Mouse (Mus musculus) stomach, embryonic 16.5 days (tissue): ENCODE data around the gene Tab2. TPM values are rescaled to one million over a fixed set of nuclear protein-coding genes. Genes with fewer than 3 reads are reported as not detected.
A peak's percentile ranks its signal among the peaks of the same experiment; 100 is the strongest.

Experiments used
- ATAC-seq: fragments of 200-750 bp; cut with Nextera tagmentation; 2 replicates; pipeline ENCODE4 v1.8.0; 2017; ENCODE audit warnings: moderate number of reproducible peaks, moderate TSS enrichment; ENCODE audit not compliant: insufficient read depth, low FRiP score
- H3K27ac ChIP-seq: fragments of 300-500 bp; sonication (generic); 2 replicates; pipeline ENCODE4 v1.5.1; 2014; ENCODE audit warnings: low read length
- H3K27me3 ChIP-seq: fragments of 300-500 bp; sonication (generic); 2 replicates; pipeline ENCODE4 v1.6.1; 2014; ENCODE audit warnings: low read length, control low read depth, mixed read lengths; ENCODE audit not compliant: control insufficient read depth, insufficient read depth
- H3K36me3 ChIP-seq: fragments of 300-500 bp; sonication (generic); 2 replicates; pipeline ENCODE4 v1.6.1; 2014; ENCODE audit warnings: low read length; ENCODE audit not compliant: control insufficient read depth, insufficient read depth
- H3K4me1 ChIP-seq: fragments of 300-500 bp; sonication (generic); 2 replicates; pipeline ENCODE4 v1.6.1; 2014; ENCODE audit warnings: low read length, control low read depth, mixed read lengths; ENCODE audit not compliant: control insufficient read depth, insufficient read depth
- H3K4me2 ChIP-seq: fragments of 300-500 bp; sonication (generic); 2 replicates; pipeline ENCODE4 v1.6.1; 2014; ENCODE audit warnings: low read depth, low read length, mixed read lengths
- H3K4me3 ChIP-seq: fragments of 300-500 bp; sonication (generic); replicated peaks from 2 replicates; pipeline ENCODE4 v1.5.1; 2014; ENCODE audit warnings: mild to moderate bottlenecking, low read length
- H3K9ac ChIP-seq: fragments of 300-500 bp; sonication (generic); 2 replicates; pipeline ENCODE4 v1.6.1; 2014; ENCODE audit warnings: low read length
- H3K9me3 ChIP-seq: fragments of 300-500 bp; sonication (generic); replicated peaks from 2 replicates; pipeline ENCODE4 v1.6.1; 2016; ENCODE audit warnings: low read length, control low read depth; ENCODE audit not compliant: control insufficient read depth
- WGBS: fragments of 180-500 bp; shearing (Covaris S2); extraction: QIAGEN DNeasy Blood & Tissue Kit; methylation state at CpG from one replicate; pipeline ENCODE4 v1.1.7; 2014; 5-methylcytosine and 5-hydroxymethylcytosine counted together
- polyA plus RNA-seq: library from polyadenylated mRNA; unstranded; fragments of >200 nt; fragmentation: Nextera tagmentation; extraction: Ambion mirVana; gene quantifications from 2 replicates; pipeline ENCODE4 v1.2.1, GENCODE M21; 2015

Tab2 gene
- 14.5 and 15.5 TPM in 2 replicates for polyA plus RNA-seq

- ATAC-seq: peak; percentile 97
- WGBS: under 1% methylated on average over 57 of the region's 97 CpGs
- H3K27me3 ChIP-seq: no peaks in the 10 kb centered on the region
- peak within 1 kb of the TSS; percentile 100 for H3K9ac ChIP-seq
- peak within 1 kb of the TSS; percentile 66 for H3K4me2 ChIP-seq
- H3K36me3 ChIP-seq: no peaks in the 10 kb centered on the region
- H3K9me3 ChIP-seq: no peaks in the 10 kb centered on the region
- peaks cover 12% of the 10 kb centered on the region for H3K4me1 ChIP-seq
- H3K27ac ChIP-seq: peak within 1 kb of the TSS; percentile 99
- H3K4me3 ChIP-seq: peak within 1 kb of the TSS; percentile 91
These were observed at the start of gene Tab2 for GRCm38 (mm10) chr10:7956228-7957001. TSS of gene Tab2 (minus strand) at chr10:7956230.

DNA sequence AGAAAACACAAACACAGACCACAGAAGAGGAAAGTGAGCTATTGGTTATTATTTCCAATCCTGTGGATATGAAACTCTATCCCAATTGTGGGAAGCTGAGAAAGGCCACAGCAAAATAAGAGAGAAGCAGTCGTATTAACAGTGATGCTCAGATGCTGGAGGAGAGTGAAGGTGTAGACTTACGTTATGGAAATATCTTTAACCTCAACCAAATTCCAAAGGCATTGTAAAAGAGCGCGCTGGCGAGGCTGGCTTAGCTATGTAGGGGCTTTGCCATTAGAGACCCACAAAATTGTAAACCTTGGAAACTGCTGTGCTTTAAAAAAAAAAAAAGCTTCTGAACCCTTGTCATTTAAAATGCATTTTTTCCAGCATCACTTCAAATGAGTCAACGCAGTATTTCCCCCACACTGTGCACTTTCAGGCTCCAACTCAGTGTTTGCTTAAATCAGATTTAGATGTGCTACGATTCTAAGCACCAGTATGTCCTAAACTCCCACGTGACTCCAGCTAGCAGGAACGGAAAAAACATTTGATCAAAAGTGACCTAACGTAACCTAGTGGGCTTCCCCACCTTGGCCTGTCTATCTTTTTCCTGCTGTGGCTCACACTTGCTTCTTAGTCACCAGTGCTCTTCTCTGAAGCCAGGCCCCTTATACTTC lies 36.4 kb upstream of the Tab2 start:
- WGBS: 67% methylated on average over 10 of the region's 10 CpGs
- Histone ChIP-seq H3K27me3 (no peaks in the 10 kb centered on the region), H3K27ac (no peak overlapping the region), H3K4me2 (no peak overlapping the region), H3K36me3 (no peaks in the 10 kb centered on the region), H3K9me3 (no peaks in the 10 kb centered on the region), H3K9ac (no peak overlapping the region), H3K4me1 (no peaks in the 10 kb centered on the region), H3K4me3 (no peak overlapping the region)
- ATAC-seq: no peak

DNA sequence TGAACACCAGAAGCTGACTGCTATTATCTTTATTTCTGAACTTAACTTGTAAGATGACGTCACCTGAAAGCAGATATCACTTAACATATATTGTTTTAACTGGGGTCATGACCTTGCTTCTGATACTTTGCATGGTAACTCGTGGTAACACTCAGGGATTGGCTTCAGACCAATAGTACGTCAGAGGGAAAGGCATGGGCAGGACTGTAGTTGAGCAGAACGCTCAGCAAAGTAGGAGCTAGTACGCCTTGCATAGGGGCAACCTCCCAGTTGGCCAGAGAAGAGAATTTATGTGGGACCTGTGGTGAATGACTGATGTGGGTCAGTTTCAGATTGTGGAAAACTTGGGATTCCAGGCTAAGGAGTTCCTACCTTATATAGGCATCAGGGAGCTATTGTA lies 35.6 kb upstream of the Tab2 start:
- Histone ChIP-seq H3K4me1 (no peaks in the 10 kb centered on the region), H3K36me3 (no peaks in the 10 kb centered on the region), H3K27me3 (no peaks in the 10 kb centered on the region), H3K9ac (no peak overlapping the region), H3K9me3 (no peaks in the 10 kb centered on the region), H3K4me3 (no peak overlapping the region), H3K27ac (no peak overlapping the region), H3K4me2 (no peak overlapping the region)
- 51% methylated on average over 5 of the region's 5 CpGs for whole genome bisulfite sequencing
- ATAC-seq: no peak

DNA sequence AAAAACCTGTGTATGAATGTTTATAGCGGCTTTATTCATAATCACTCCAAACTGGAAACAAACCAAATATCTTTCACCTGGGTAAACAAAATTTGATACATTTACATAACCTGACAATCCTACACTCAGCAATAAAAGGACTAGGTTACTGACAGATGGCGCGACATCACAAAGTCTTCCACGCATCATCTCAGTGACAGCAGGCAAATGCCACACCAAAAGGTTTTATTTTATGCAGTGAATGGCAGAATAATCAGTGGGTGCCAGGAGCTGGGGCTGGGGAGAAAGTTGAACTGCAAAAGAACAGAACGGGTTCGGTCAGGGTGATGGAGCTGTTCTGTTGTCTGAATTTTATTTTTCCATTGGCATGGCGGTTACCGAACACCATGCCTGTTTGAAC lies 31.5 kb upstream of the Tab2 start:
- no peak overlapping the region for H3K4me2 ChIP-seq
- H3K4me3 ChIP-seq: no peak overlapping the region
- no peaks in the 10 kb centered on the region for H3K4me1 ChIP-seq
- H3K9me3 ChIP-seq: no peaks in the 10 kb centered on the region
- WGBS: 84% methylated on average over 8 of the region's 8 CpGs
- H3K27me3 ChIP-seq: no peaks in the 10 kb centered on the region
- no peaks in the 10 kb centered on the region for H3K36me3 ChIP-seq
- no peak overlapping the region for H3K27ac ChIP-seq
- no peak overlapping the region for H3K9ac ChIP-seq
- no peak for ATAC-seq

DNA sequence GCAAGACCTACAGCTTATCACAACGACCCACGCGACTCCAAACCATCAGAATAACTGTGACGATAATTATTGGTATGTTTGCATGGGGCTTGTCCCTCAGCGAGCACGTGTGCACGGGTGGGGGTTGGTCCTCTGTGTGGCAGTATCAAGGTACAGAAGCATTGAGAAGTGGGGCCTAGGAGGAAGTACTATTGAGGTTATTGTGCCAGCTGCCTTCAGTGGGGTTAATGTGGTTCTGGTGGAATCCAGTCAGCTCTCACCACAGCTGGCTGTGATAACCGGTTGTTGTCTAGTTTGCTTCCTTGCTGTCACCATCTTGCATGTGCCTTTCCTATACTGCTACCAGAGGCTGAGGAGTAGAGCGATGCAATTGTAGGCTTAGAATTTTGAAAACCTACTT lies 20.4 kb upstream of the Tab2 start:
- no peak overlapping the region for H3K27ac ChIP-seq
- no peak overlapping the region for H3K9ac ChIP-seq
- no peaks in the 10 kb centered on the region for H3K36me3 ChIP-seq
- no peaks in the 10 kb centered on the region for H3K27me3 ChIP-seq
- H3K4me3 ChIP-seq: no peak overlapping the region
- ATAC-seq: no peak
- no peaks in the 10 kb centered on the region for H3K4me1 ChIP-seq
- no peak overlapping the region for H3K4me2 ChIP-seq
- 92% methylated on average over 9 of the region's 9 CpGs for WGBS
- no peaks in the 10 kb centered on the region for H3K9me3 ChIP-seq

DNA sequence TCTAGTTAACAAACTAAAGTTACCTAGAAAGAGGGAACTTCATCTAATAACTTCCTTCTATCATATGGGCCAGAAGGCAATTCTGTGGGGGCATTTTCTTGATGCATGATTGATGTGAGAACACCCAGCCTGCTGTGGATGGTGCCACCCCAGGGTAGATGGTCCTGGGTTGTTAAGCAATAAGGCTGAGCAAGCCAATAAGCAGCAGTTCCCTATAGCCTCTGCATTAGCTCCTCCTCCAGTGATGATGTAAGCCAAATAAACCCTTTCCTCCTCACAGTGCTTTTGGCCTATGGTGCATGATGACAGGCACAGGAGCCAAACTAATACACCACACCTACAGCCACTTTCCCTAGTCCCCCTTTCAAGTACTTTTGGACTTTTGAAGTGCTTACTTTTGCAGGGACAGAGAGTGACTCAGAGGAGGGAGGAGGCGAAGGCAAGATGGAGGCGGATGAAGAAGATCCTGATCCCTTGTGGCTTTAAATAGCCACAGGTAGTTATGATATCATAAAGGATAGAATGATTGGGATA lies 12.8 kb upstream of the Tab2 start:
- WGBS: 97% methylated on average over 2 of the region's 2 CpGs
- Histone ChIP-seq H3K27me3 (no peaks in the 10 kb centered on the region), H3K9me3 (no peaks in the 10 kb centered on the region), H3K4me2 (no peak overlapping the region), H3K4me3 (no peak overlapping the region), H3K36me3 (no peaks in the 10 kb centered on the region), H3K27ac (no peak overlapping the region), H3K9ac (no peak overlapping the region), H3K4me1 (no peaks in the 10 kb centered on the region)
- no peak for ATAC-seq

DNA sequence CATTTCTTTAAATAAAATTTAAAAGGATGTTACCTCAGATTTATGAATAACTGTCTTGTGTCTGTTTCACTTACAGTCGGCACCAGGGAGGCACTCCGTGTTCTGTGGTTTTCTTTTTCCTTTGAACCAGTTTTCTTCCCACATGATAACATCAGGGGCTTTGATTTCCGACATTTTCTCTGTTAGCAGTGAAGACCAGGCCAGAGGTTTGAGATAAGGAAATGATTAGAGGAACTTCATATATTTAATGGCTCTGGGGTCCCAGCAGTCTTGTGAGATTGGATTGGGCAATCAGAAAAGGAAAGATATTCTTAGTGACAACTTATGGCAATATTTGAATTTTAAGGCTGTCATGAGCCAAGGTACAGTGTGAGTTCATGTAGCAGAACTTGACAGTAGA lies 11.1 kb upstream of the Tab2 start:
- Histone ChIP-seq H3K9me3 (no peaks in the 10 kb centered on the region), H3K9ac (no peak overlapping the region), H3K4me2 (no peak overlapping the region), H3K27me3 (no peaks in the 10 kb centered on the region), H3K36me3 (no peaks in the 10 kb centered on the region), H3K4me1 (no peaks in the 10 kb centered on the region), H3K4me3 (no peak overlapping the region), H3K27ac (no peak overlapping the region)
- no peak for ATAC-seq
- WGBS: 70% methylated on average over 3 of the region's 3 CpGs

GRCm38 (mm10) chr10:7959073-7959472 lies 3.0 kb upstream of the Tab2 start:
- H3K4me3 ChIP-seq: no peak overlapping the region
- no peak overlapping the region for H3K27ac ChIP-seq
- H3K36me3 ChIP-seq: no peaks in the 10 kb centered on the region
- H3K27me3 ChIP-seq: no peaks in the 10 kb centered on the region
- H3K4me1 ChIP-seq: peaks cover under 1% of the 10 kb centered on the region; the same call in 1 of the 2 replicates
- no peaks in the 10 kb centered on the region for H3K9me3 ChIP-seq
- 60% methylated on average over 6 of the region's 6 CpGs for WGBS
- no peak for ATAC-seq
- H3K4me2 ChIP-seq: no peak overlapping the region
- no peak overlapping the region for H3K9ac ChIP-seq

- Histone ChIP-seq H3K9ac (peak overlapping the region; percentile 100), H3K4me1 (peaks cover 12% of the 10 kb centered on the region), H3K9me3 (no peaks in the 10 kb centered on the region), H3K4me2 (peak overlapping the region; percentile 66), H3K4me3 (peak overlapping the region; percentile 91), H3K27ac (peak overlapping the region; percentile 99), H3K36me3 (no peaks in the 10 kb centered on the region), H3K27me3 (no peaks in the 10 kb centered on the region)
- WGBS: 0% methylated on average over 1 of the region's 76 CpGs
- ATAC-seq: peak; percentile 58
These were observed 352 bp downstream of the Tab2 start for GRCm38 (mm10) chr10:7955634-7956121.
